Mouse (Mus musculus) spleen, adult 2 months (tissue): Measurements from ENCODE around the gene Col1a1. TPM values are rescaled to one million over a fixed set of nuclear protein-coding genes. Genes with fewer than 3 reads are reported as not detected.

Source experiments
- DNase-seq, 2 experiments: peaks; one replicate each; pipeline versions ENCODE4 v3.0.0 to v3.0.0-alpha.2; 2012 to 2021; ENCODE audit warnings: low spot score in 2 of 2, low read depth in 1 of 2
- H3K27ac ChIP-seq: fragments of 200-500 bp; 2 replicates; pipeline ENCODE4 v1.5.1; 2012; ENCODE audit warnings: low read length, inconsistent platforms; ENCODE audit not compliant: insufficient read depth
- H3K27me3 ChIP-seq: fragments of 200-500 bp; 2 replicates; pipeline ENCODE4 v1.6.1; 2012; ENCODE audit warnings: mild to moderate bottlenecking, moderate library complexity, low read length, inconsistent platforms; ENCODE audit not compliant: control insufficient read depth, insufficient read depth
- H3K36me3 ChIP-seq: fragments of 200-500 bp; 2 replicates; pipeline ENCODE4 v1.6.1; 2012; ENCODE audit warnings: mild to moderate bottlenecking, low read length, inconsistent platforms; ENCODE audit not compliant: control insufficient read depth, insufficient read depth
- H3K4me1 ChIP-seq: fragments of 200-500 bp; 2 replicates; pipeline ENCODE4 v1.6.1; 2011; ENCODE audit warnings: inconsistent platforms; ENCODE audit not compliant: control insufficient read depth, insufficient read depth, insufficient read length
- H3K4me3 ChIP-seq: fragments of 200-500 bp; 2 replicates; pipeline ENCODE4 v1.5.1; 2011; ENCODE audit warnings: mild to moderate bottlenecking, inconsistent platforms; ENCODE audit not compliant: insufficient read depth, insufficient read length; ENCODE audit errors: extremely low read depth
- CTCF ChIP-seq: fragments of 200-500 bp; IDR thresholded peaks from 2 replicates; pipeline ENCODE4 v1.5.1; 2011; ENCODE audit warnings: mild to moderate bottlenecking, inconsistent platforms; ENCODE audit not compliant: insufficient read depth, insufficient read length, insufficient replicate concordance; ENCODE audit errors: extremely low read depth
- POLR2A ChIP-seq: fragments of 200-500 bp; IDR thresholded peaks from 2 replicates; pipeline ENCODE4 v1.6.1; 2011; ENCODE audit warnings: low read depth, low read length, inconsistent platforms
- WGBS: fragments of 180-500 bp; shearing (Covaris S2); methylation state at CpG from one replicate; pipeline ENCODE4 v1.1.7; 2018; 5-methylcytosine and 5-hydroxymethylcytosine counted together
- polyA plus RNA-seq: library from polyadenylated mRNA; depleted of rRNA; stranded (reverse); fragments of >200 nt; gene quantifications from 2 replicates; pipeline ENCODE4 v1.2.3, GENCODE M21; 2012; rRNA removed

The Col1a1 gene
- polyA plus RNA-seq = 24.2 and 24.7 TPM in 2 replicates

DNA sequence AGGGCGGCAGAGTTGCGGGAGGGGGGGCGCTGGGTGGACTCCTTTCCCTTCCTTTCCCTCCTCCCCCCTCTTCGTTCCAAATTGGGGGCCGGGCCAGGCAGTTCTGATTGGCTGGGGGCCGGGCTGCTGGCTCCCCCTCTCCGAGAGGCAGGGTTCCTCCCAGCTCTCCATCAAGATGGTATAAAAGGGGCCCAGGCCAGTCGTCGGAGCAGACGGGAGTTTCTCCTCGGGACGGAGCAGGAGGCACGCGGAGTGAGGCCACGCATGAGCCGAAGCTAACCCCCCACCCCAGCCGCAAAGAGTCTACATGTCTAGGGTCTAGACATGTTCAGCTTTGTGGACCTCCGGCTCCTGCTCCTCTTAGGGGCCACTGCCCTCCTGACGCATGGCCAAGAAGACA lies at the start of gene Col1a1:
TSS of gene Col1a1 (plus strand) at position 180 of the 400 bp plus-strand sequence.
- Histone ChIP-seq H3K27me3 (peaks cover 2% of the 10 kb centered on the region), H3K36me3 (no peaks in the 10 kb centered on the region), H3K27ac (peak within 1 kb of the TSS; percentile 16; the same call in 1 of the 2 replicates), H3K4me3 (peak within 1 kb of the TSS; percentile 36), H3K4me1 (no peaks in the 10 kb centered on the region; the same call in 1 of the 2 replicates)
- TF ChIP-seq CTCF (no peak), POLR2A (no peak)
- DNase-seq = no peak
- 47% methylated on average over 19 of the region's 19 CpGs for whole genome bisulfite sequencing

DNA sequence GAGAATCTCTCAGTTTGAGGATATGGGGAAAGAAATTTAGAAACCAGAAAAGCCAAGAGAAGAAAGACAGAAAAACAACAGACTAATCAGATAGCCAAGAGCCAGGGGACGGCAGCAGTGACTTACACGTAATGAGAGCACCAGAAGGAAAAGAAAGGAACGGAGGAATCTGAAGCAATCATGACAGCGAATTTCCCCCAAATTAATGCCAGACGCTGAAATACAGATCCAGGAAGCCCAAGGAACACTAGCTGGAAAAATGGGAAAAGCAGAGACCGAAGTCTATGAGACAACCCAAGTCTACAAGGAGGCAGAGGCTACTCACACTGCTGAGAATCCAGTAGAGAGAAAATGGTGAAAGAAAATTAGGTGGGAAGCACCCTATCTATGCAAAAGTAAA lies 44.9 kb upstream of the Col1a1 start:
- H3K27me3 ChIP-seq = no peaks in the 10 kb centered on the region
- H3K4me1 ChIP-seq = no peaks in the 10 kb centered on the region
- H3K27ac ChIP-seq = no peak overlapping the region
- TF ChIP-seq POLR2A (no peak), CTCF (no peak)
- DNase-seq = no peak
- 84% methylated on average over 6 of the region's 6 CpGs for WGBS
- H3K4me3 ChIP-seq = no peak overlapping the region
- H3K36me3 ChIP-seq = no peaks in the 10 kb centered on the region

DNA sequence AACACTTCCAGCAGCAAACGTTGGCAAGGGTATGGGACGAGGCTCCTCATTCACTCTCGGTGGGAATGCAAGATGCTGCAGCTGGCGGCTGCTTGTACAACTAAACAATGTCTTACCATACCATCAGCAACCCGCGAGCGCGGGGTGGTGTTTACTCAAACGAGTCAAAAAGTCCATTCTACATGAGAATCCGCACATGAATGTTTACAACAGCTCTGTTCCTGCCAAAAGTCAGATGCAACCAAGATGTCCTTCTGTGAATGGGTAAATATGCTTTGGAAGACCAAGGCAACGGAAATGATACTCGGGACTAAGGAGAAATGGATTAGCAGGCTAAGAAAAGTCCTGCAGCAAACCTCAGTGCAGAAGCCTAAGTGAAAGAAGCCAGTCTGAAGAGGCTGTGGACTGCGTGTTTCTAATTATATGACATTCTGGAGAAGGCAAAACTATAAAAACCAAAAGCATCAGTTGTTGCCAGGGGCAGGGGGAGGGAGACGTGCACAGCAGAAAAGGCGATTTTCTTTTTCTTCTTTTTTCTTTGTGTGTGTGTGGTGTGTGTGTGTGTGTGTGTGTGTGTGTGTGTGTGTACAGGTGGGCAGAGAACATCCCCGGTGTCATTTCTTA lies 39.2 kb upstream of the Col1a1 start:
- no peak overlapping the region for H3K4me3 ChIP-seq
- H3K4me1 ChIP-seq = no peaks in the 10 kb centered on the region
- no peaks in the 10 kb centered on the region for H3K27me3 ChIP-seq
- 82% methylated on average over 16 of the region's 16 CpGs for WGBS
- TF ChIP-seq CTCF (no peak), POLR2A (no peak)
- no peaks in the 10 kb centered on the region for H3K36me3 ChIP-seq
- DNase-seq = no peak
- H3K27ac ChIP-seq = no peak overlapping the region

DNA sequence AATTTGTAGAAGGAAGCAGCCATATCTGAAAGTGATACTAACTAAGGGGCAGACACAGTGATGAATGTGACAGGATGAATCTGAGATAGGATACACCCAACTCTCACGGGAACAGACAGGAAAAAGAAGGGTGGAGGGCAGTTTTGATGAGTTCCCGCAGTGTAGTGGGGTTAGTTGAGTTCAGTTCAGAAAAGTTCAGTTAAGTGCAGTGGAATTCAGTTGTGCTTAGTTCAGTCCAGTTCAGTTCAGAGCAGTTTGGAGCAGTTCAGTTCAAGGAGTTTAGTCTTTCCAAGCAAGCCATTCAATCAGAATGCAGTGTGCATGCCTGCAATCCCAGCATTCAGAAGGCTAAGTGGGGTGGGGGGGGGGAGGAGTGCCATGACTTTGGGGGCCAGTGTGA lies 34.8 kb upstream of the Col1a1 start:
- Histone ChIP-seq H3K36me3 (no peaks in the 10 kb centered on the region), H3K27me3 (no peaks in the 10 kb centered on the region), H3K27ac (no peak overlapping the region), H3K4me3 (no peak overlapping the region), H3K4me1 (no peaks in the 10 kb centered on the region)
- no peak for TF ChIP-seq POLR2A
- no peak for TF ChIP-seq CTCF
- WGBS = 14% methylated on average over 2 of the region's 2 CpGs
- no peak for DNase-seq

DNA sequence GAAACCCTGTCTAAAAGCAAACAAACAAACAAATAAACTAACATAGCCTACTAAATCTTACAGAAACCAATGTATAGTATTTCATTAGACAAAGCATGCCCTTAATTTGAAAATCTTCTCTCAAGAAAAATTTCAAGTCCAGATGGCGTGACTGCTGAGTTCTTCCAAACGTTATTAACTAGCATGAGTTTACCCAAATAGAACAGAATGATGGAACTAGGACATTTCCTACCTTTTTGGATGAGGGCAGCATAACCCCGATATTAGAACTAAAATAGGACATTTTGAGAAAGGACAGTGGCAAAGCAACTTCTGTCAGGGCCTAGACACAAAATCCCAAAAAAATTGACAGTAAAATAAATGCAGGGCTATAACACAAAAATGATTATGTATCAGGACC lies 31.7 kb upstream of the Col1a1 start:
- no peak for DNase-seq
- WGBS = 89% methylated on average over 3 of the region's 3 CpGs
- Histone ChIP-seq H3K27me3 (no peaks in the 10 kb centered on the region), H3K4me1 (no peaks in the 10 kb centered on the region), H3K4me3 (no peak overlapping the region), H3K36me3 (no peaks in the 10 kb centered on the region), H3K27ac (no peak overlapping the region)
- TF ChIP-seq POLR2A = no peak
- TF ChIP-seq CTCF = no peak

DNA sequence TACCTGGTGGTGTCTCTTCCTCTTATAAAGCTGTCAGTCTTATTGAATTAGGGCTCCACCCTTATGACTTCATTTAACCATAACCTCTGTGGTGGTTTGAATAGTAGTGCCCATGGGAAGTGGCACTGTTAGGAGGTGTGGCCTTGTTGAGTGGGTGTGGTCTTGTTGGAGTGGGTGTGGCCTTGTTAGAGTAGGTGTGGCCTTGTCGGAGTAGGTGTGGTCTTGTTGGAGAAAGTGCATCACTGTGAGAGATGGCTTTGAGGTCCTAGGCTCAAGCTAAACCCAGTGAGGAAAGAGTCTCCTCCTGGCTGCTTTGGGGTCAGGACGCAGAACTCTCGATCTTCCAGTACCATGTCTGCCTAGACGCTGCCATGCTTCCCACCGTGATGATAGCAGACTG lies 25.1 kb upstream of the Col1a1 start:
- Histone ChIP-seq H3K27ac (no peak overlapping the region), H3K4me3 (no peak overlapping the region), H3K27me3 (no peaks in the 10 kb centered on the region), H3K4me1 (no peaks in the 10 kb centered on the region), H3K36me3 (no peaks in the 10 kb centered on the region)
- DNase-seq = no peak
- 86% methylated on average over 5 of the region's 5 CpGs for WGBS
- TF ChIP-seq POLR2A (no peak), CTCF (no peak)

DNA sequence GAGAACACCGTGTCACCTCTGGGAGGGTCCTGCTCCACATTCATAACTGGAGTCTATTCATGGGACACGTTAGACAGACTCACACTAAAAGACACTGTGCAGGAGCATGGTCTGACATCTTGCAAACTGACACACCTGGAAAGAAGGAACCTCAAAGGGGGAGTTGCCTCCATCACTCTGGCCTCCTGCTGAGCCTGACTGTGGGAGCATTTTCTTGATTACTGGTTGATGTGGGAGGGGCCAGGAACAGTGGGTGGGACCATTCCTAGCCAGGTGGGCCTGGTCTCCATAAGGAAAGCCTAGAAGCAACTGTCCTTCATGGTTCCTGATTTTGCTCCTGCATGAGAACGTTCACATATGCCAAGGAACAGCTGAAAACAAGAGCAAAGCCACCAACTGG lies 23.5 kb upstream of the Col1a1 start:
- TF ChIP-seq POLR2A (no peak), CTCF (no peak)
- H3K27me3 ChIP-seq = no peaks in the 10 kb centered on the region
- 71% methylated on average over 3 of the region's 3 CpGs for WGBS
- H3K36me3 ChIP-seq = no peaks in the 10 kb centered on the region
- no peak for DNase-seq
- H3K4me3 ChIP-seq = no peak overlapping the region
- H3K4me1 ChIP-seq = no peaks in the 10 kb centered on the region
- no peak overlapping the region for H3K27ac ChIP-seq
